Mouse (Mus musculus) c-Kit-positive CD71-positive TER-119-positive erythroid progenitor cells, embryonic 14.5 days (primary cell): ENCODE measurements around the gene Ubr3.

Experiments used
- DNase-seq: peaks from one replicate; pipeline ENCODE4 v3.0.0-alpha.2; 2013; ENCODE audit warnings: low spot score

Ubr3 gene

GRCm38 (mm10) chr2:69897039-69897617 is at the start of gene Ubr3:
Gene Ubr3 (plus strand): TSS chr2:69897246.
- peak; percentile 94 for DNase-seq

GRCm38 (mm10) chr2:69849215-69849614 is 47.8 kb upstream of the Ubr3 start:
- no peak for DNase-seq

GRCm38 (mm10) chr2:69851427-69852058 is 45.5 kb upstream of the Ubr3 start:
- peak; percentile 48 for DNase-seq

GRCm38 (mm10) chr2:69856392-69856791 is 40.7 kb upstream of the Ubr3 start:
- no peak for DNase-seq

- peak; percentile 27 for DNase-seq
Measured at GRCm38 (mm10) chr2:69857882-69858281, 39.2 kb upstream of the Ubr3 start.

- DNase-seq, result peak; percentile 34
Measured at GRCm38 (mm10) chr2:69860972-69861452, 36.0 kb upstream of the Ubr3 start.

GRCm38 (mm10) chr2:69861485-69862091 is 35.5 kb upstream of the Ubr3 start, which contains the start of gene Ssb:
Gene Ssb (plus strand): TSS chr2:69861562.
- peak; percentile 93 for DNase-seq

- peak; percentile 29 for DNase-seq
Measured at GRCm38 (mm10) chr2:69862117-69862657, 34.9 kb upstream of the Ubr3 start.

- peak; percentile 34 for DNase-seq
Measured at GRCm38 (mm10) chr2:69883990-69884391, 13.1 kb upstream of the Ubr3 start.

- peak; percentile 47 for DNase-seq
Measured at GRCm38 (mm10) chr2:69884581-69884980, 12.5 kb upstream of the Ubr3 start.

GRCm38 (mm10) chr2:69885050-69885449 is 12.0 kb upstream of the Ubr3 start:
- DNase-seq, result no peak

- DNase-seq, result peak; percentile 85
Measured at GRCm38 (mm10) chr2:69885451-69886305, 11.4 kb upstream of the Ubr3 start, which contains the start of gene Mettl5. Gene Mettl5 (minus strand): TSS chr2:69885615.

GRCm38 (mm10) chr2:69888957-69889356 is 8.1 kb upstream of the Ubr3 start:
- DNase-seq, result no peak

- DNase-seq, result no peak
Measured at GRCm38 (mm10) chr2:69890843-69891242, 6.2 kb upstream of the Ubr3 start.

- no peak for DNase-seq
Measured at GRCm38 (mm10) chr2:69893145-69893544, 3.9 kb upstream of the Ubr3 start.

GRCm38 (mm10) chr2:69893891-69894290 is 3.2 kb upstream of the Ubr3 start:
- DNase-seq, result no peak

GRCm38 (mm10) chr2:69895502-69896223 is 1.4 kb upstream of the Ubr3 start:
- DNase-seq, result peak; percentile 37

- DNase-seq, result peak; percentile 10
Measured at GRCm38 (mm10) chr2:69896224-69896581, 843 bp upstream of the Ubr3 start.

GRCm38 (mm10) chr2:69897618-69898575 is 851 bp downstream of the Ubr3 start:
- DNase-seq, result peak; percentile 72

GRCm38 (mm10) chr2:69903541-69903940 is 6.5 kb downstream of the Ubr3 start:
- no peak for DNase-seq
